Mouse (Mus musculus) G1E (cell line): ENCODE measurements around the gene Myo1h. TPM values are rescaled to one million over a fixed set of nuclear protein-coding genes. Genes with fewer than 3 reads are reported as not detected.

ENCODE experiments used
- ATAC-seq: 2 replicates; pipeline ENCODE4 v1.8.0; 2016; ENCODE audit warnings: mild to moderate bottlenecking; ENCODE audit not compliant: insufficient number of reproducible peaks, poor library complexity, low FRiP score, severe bottlenecking; ENCODE audit errors: extremely low read depth
- DNase-seq: peaks from one replicate; pipeline ENCODE4 v3.0.0; 2012; ENCODE audit warnings: low spot score
- H3K27me3 ChIP-seq: 2 replicates; pipeline ENCODE4 v1.6.1; 2012; ENCODE audit warnings: mild to moderate bottlenecking, low read length, inconsistent platforms; ENCODE audit not compliant: insufficient read depth
- H3K36me3 ChIP-seq: replicated peaks from 2 replicates; pipeline ENCODE3; 2012; ENCODE audit warnings: mild to moderate bottlenecking, inconsistent platforms
- H3K4me1 ChIP-seq: 2 replicates; pipeline ENCODE4 v1.6.1; 2012; ENCODE audit warnings: low read depth, low read length, inconsistent platforms, mixed read lengths; ENCODE audit not compliant: insufficient read depth
- H3K4me3 ChIP-seq: 2 replicates; pipeline ENCODE4 v1.5.1; 2012; ENCODE audit warnings: low read depth, mild to moderate bottlenecking, inconsistent platforms, low read length, moderate library complexity, mixed read lengths
- H3K9me3 ChIP-seq: replicated peaks from 2 replicates; pipeline ENCODE4 v1.6.1; 2012; ENCODE audit warnings: inconsistent platforms
- CTCF ChIP-seq: IDR thresholded peaks from 2 replicates; pipeline ENCODE4 v1.5.1; 2012; ENCODE audit warnings: low read depth, low read length, inconsistent platforms, mixed read lengths
- GATA1 ChIP-seq: IDR thresholded peaks from 2 replicates; pipeline ENCODE4 v1.6.1; 2012; ENCODE audit warnings: borderline replicate concordance, low read length, inconsistent platforms, mixed read lengths
- GATA2 ChIP-seq: IDR thresholded peaks from 2 replicates; pipeline ENCODE4 v1.6.1; 2012; ENCODE audit warnings: low read depth, low read length, inconsistent platforms, borderline replicate concordance
- POLR2AphosphoS5 ChIP-seq: IDR thresholded peaks from 2 replicates; pipeline ENCODE4 v1.6.1; 2012; ENCODE audit warnings: low read depth, low read length, inconsistent platforms; ENCODE audit not compliant: insufficient replicate concordance
- TAL1 ChIP-seq: conservative IDR thresholded peaks from 2 replicates; pipeline ENCODE4 v1.6.1; 2012; ENCODE audit warnings: low read depth, low read length, inconsistent platforms, mixed read lengths
- polyA plus RNA-seq: library from polyadenylated mRNA; stranded (reverse); fragments of >175 nt; gene quantifications from 2 replicates; pipeline ENCODE4 v1.2.3, GENCODE M21; 2012
- total RNA-seq, 2 experiments: library from RNA; stranded (forward) in 1 of 2; stranded (reverse) in 1 of 2; fragments of 200-1000 nt in 1 of 2; fragments of >200 nt in 1 of 2; fragmentation: Nextera tagmentation in 1 of 2; gene quantifications; 2 replicates each; pipeline ENCODE4 v1.2.3; 2014 to 2017

The Myo1h gene
- total and polyA plus RNA-seq, 3 experiments = 0.66 TPM; not detected in 2

DNA sequence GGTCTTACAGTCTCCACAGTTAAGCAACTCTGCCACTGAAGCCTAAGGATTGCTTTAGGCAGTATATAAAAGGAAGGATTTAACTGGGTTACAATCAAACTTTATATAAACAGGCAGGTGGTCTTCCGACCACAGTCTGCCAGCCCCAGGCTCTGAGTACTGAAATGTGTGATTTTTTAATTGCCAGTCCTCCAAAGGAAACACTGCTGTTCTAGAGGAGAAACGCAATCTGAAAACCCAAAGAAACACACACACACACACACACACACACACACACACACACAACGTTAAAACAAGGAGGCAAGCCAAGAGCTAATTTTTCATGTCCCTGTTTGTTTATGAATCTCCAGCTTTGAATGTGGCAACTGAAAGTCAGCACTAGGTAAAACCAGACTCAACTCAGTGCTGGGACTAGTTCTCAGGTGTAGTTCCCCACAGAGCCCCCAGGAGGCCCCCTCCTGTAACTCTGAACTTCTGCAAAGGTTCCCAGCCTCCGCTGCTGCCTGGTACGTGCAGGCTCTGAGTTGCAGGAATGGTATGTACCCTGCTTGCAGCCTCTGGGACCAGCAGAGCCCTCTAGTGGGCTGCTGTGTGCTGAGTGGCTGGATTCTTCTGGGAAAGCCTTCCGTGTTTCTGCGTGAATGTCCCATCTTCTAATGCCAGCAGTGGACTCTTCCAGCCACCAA lies 67.4 kb downstream of the Myo1h start:
- Histone ChIP-seq H3K27me3 (peaks cover 24% of the 10 kb centered on the region), H3K4me3 (no peak overlapping the region), H3K9me3 (no peaks in the 10 kb centered on the region), H3K36me3 (peaks cover 22% of the 10 kb centered on the region), H3K4me1 (peaks cover 16% of the 10 kb centered on the region)
- TF ChIP-seq GATA1 (no peak), CTCF (peak; percentile 22; the same call in 1 of the 2 replicates), TAL1 (no peak), POLR2AphosphoS5 (no peak)
- DNase-seq (peak; percentile 73), ATAC-seq (peak; percentile 49; the same call in 1 of the 2 replicates)

DNA sequence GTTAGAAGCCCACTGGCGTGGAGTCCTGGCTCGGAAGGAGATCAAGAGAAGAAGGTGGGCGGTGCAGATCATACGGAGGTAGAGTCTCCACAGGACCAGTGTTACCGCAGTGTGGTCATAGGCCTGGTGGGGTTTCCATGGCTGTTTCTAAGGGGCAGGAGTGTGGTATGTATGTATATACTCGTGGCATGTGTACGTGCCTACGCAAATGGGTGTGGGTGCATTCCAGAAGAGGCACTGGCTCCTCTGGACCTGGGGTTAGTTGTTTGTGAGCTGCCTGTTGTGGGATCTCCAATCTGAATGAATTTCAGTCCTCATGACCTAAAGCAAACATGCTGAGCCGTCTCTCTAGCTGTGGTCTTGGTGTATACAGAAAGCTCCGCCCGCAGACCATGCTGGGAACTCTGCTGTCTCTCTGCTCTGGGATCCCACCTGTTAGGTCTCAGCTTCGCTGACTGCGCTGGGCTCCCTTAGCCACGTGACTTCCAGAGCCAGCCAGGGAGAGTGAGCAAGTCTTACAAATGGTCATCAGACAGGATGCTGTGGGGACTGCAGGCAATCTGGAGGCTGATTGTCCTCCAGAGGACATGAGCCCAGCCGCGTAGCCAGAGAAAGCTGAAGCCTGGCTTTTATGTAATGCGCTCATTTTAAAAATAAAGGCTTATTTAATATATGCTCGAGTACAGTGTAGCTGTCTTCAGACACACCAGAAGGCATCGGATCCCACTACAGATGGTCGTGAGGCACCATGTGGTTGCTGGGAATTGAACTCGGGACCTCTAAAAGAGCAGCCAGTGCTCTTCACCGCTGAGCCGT lies 68.2 kb downstream of the Myo1h start:
- H3K4me3 ChIP-seq = no peak overlapping the region
- peaks cover 16% of the 10 kb centered on the region for H3K4me1 ChIP-seq
- no peak for ATAC-seq

DNA sequence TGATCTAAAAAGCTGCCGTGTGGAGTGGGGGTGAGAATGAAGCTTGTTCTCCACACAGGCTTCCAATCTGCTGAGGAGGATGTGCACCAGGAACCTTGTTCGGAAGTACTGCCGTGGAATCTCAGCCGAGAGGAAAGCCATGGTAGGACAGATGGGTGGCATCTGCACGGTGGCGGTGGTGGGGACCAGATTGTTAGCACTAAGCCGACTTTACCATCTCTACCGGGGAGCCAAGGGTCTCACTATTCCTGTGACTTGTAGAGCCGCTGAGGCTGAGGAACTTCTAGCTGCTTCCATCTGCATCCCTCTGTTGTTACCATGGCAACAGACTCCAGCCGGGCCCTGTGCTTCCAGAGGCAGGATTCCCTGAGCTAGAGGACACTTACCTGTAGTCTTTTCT lies 69.9 kb downstream of the Myo1h start:
- no peak for TF ChIP-seq TAL1
- no peak for TF ChIP-seq GATA2
- TF ChIP-seq POLR2AphosphoS5 = no peak
- no peak for TF ChIP-seq CTCF
- TF ChIP-seq GATA1 = no peak
- H3K9me3 ChIP-seq = no peaks in the 10 kb centered on the region
- ATAC-seq = no peak
- peaks cover 9% of the 10 kb centered on the region for H3K27me3 ChIP-seq
- H3K4me3 ChIP-seq = no peak overlapping the region
- H3K4me1 ChIP-seq = peaks cover 16% of the 10 kb centered on the region
- H3K36me3 ChIP-seq = peaks cover 46% of the 10 kb centered on the region
- DNase-seq = no peak

More for the DNA sequence above, 68.2 kb downstream of the Myo1h start:
- DNase-seq = no peak
- Histone ChIP-seq H3K36me3 (peaks cover 29% of the 10 kb centered on the region), H3K9me3 (no peaks in the 10 kb centered on the region), H3K27me3 (peaks cover 20% of the 10 kb centered on the region)
- TF ChIP-seq CTCF (no peak), POLR2AphosphoS5 (no peak), GATA2 (no peak), GATA1 (no peak), TAL1 (no peak)

DNA sequence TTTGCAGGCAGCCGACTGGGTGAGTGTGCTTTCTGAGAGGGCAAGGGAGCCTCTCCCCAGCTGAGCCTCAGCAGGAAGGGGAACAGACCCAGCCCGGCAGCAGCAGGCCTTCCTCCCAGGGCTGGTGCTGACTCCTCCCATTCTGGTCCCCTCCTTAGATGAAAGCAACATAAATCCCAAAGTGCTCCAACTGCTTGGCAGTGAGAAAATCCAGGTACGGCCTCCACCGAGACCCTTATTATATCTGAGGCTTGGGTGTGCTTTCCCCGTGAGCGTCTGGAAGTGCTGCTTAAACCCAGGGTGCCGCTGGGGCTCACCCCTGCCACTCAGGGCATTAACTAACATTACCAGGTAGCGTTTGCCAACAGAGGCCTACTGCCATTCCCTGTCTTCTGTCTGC lies 70.6 kb downstream of the Myo1h start:
- peaks cover 3% of the 10 kb centered on the region for H3K27me3 ChIP-seq

DNA sequence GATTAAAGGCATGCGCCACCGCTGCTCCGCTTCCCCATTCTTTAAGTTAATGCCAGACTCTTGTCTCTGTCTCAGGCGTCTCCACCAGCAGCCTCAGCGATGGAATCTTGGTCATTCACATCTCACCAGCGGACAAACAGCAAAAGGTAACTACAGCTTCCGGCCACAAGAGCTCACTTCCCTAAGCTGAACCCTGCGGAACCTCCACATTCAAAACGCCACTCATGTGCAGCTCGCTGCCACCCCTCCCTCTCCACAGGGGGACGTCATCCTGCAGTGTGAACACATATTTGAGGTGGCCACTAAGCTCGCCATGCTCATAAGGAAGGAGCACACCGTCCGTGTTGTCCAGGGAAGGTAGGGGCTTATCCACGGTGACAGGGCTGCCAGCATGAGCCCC lies 72.0 kb downstream of the Myo1h start:
- no peak for TF ChIP-seq CTCF
- no peak for TF ChIP-seq TAL1
- no peak for TF ChIP-seq POLR2AphosphoS5
- no peak for TF ChIP-seq GATA1
- TF ChIP-seq GATA2 = no peak
- Histone ChIP-seq H3K36me3 (peaks cover 67% of the 10 kb centered on the region), H3K4me3 (no peak overlapping the region), H3K9me3 (no peaks in the 10 kb centered on the region), H3K27me3 (no peaks in the 10 kb centered on the region; the same call in 1 of the 2 replicates), H3K4me1 (peaks cover 26% of the 10 kb centered on the region)
- DNase-seq = no peak
- ATAC-seq = no peak

More for the DNA sequence above, 70.6 kb downstream of the Myo1h start:
- Histone ChIP-seq H3K36me3 (peaks cover 54% of the 10 kb centered on the region), H3K4me1 (peaks cover 17% of the 10 kb centered on the region), H3K4me3 (no peak overlapping the region), H3K9me3 (no peaks in the 10 kb centered on the region)
- TF ChIP-seq TAL1 (no peak), GATA1 (no peak), GATA2 (no peak), POLR2AphosphoS5 (no peak), CTCF (no peak)
- no peak for DNase-seq
- ATAC-seq = no peak

DNA sequence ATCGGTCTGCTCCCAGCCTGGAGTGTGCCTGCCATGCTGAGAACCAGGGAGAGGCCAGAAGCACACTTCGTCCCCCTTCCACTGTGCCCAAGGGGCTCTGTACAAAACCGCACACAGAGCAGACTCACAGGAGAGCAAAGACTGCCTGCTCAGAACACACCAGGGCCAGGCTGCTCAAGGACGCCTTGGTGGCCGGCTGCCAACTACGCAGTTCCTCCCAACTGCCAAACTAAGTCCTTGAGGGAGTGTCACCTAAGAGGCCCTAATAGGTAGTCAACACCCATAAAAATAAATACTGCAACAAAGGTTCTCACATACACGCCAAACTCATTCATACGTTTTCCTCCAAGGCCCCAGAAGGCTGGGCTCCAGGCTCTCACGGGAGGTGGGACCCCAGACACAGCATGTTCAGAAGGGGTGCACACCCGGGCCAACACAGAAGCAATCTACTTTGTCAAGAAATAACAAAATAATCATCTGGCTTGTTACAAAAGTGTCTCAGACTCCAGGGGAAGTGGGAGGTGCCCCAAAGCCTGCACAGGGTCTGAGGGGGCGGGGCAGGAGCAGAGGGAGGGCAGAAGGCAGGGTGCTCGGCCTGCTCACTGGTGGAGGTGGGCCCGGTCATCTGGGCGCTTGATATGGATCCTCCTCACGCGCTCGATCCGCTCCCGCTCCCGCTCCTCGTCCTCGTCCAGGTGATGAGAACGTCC lies 76.2 kb downstream of the Myo1h start:
- H3K4me3 ChIP-seq = no peak overlapping the region; the same call in 1 of the 2 replicates
- TF ChIP-seq POLR2AphosphoS5 (no peak), CTCF (no peak), TAL1 (no peak), GATA1 (no peak), GATA2 (no peak)
- H3K9me3 ChIP-seq = no peaks in the 10 kb centered on the region
- H3K27me3 ChIP-seq = no peaks in the 10 kb centered on the region
- ATAC-seq (no peak), DNase-seq (peak; percentile 57)
- peaks cover 99% of the 10 kb centered on the region for H3K36me3 ChIP-seq
- peaks cover 32% of the 10 kb centered on the region for H3K4me1 ChIP-seq
